Mouse (Mus musculus) gastrocnemius, adult 2 months (tissue): ENCODE data around the gene Rps18. TPM values are rescaled to one million over a fixed set of nuclear protein-coding genes. Genes with fewer than 3 reads are reported as not detected.

Experiments
- DNase-seq: peaks from one replicate; pipeline ENCODE4 v3.0.0; 2022
- H3K27ac ChIP-seq: fragments of 200-600 bp; 2 replicates; pipeline ENCODE4 v1.8.1; 2022; ENCODE audit warnings: mild to moderate bottlenecking
- H3K4me3 ChIP-seq: fragments of 200-600 bp; 2 replicates; pipeline ENCODE4 v1.8.1; 2022; ENCODE audit warnings: mild to moderate bottlenecking, moderate library complexity
- CTCF ChIP-seq: fragments of 200-600 bp; IDR thresholded peaks from 2 replicates; pipeline ENCODE4 v1.8.1; 2022; ENCODE audit warnings: antibody characterized with exemption, mild to moderate bottlenecking, moderate library complexity
- intact Hi-C: fragments of 180-260 bp; cut with DNase I; formaldehyde crosslinking; loops from one replicate; pipeline ENCODE4 v1.15.1; 2025
- total RNA-seq, 2 experiments: library from RNA; stranded (reverse); gene quantifications; 2 replicates each; pipeline ENCODE4 v1.2.3; 2021

The Rps18 gene
- total RNA-seq, 2 experiments from 2014 or later: 364 to 443 TPM

DNA sequence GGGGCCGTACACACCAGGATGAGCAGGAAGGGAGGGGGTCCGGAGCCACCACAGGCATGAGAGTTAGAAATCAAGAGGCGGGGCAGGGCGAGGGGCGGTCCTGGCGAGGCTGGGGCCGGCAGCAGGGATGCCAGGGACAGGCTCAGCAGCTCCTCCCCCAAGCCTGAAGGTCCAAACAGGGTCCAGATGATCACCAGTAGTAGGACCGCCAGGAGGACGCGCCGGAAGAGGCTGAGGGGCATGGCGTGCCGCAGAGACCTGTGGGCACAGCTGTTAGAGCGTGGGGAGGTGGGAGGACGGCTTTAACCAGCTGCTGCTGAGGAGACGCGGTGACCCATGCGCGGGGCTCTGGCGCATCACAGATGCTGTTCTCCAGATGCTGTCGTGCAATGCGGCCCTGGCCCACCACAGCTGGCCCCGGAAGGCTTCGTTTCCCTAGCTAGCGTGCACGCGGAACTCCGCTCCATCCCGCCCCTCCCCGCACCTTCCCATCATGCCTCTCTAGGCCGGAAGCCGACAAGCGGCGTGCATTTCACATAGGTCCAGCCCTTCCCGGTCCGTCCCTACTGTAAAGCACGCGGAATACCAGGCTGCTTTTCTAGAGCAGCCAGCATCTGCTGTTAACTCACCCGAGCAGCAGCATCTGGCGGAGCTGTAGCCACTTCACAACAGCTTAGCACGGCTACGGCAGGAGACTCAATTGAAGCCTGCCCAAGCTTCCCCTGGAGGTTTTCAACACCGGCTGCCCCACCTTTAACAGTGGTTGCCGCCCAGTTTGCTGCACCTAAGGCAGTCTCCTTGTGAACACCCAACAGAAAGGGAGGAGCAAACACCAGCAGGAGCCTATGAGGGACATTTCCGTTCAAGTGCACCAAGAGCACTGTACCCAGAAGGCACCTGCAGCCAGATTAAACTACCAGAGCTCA is 4.5 kb downstream of the Rps18 start, which contains the start of gene B3galt4:
TSS of gene B3galt4 (minus strand) at position 468 of the 926 bp plus-strand sequence.
- intact Hi-C loops: no loop called here
- peak within 1 kb of the TSS; percentile 73 for H3K4me3 ChIP-seq
- TF ChIP-seq CTCF: no peak
- peak within 1 kb of the TSS; percentile 85 for H3K27ac ChIP-seq
- peak; percentile 83 for DNase-seq

- TF ChIP-seq CTCF: no peak
- H3K27ac ChIP-seq: peak overlapping the region; percentile 85
- DNase-seq: peak; percentile 21
- H3K4me3 ChIP-seq: peak overlapping the region; percentile 73
- intact Hi-C loops: no loop called here
These were observed 5.6 kb downstream of the Rps18 start for GRCm38 (mm10) chr17:33950131-33950625.

- Histone ChIP-seq H3K27ac (no peak overlapping the region), H3K4me3 (no peak overlapping the region)
- no peak for TF ChIP-seq CTCF
- no peak for DNase-seq
- intact Hi-C loops: no loop called here
These were observed 6.8 kb downstream of the Rps18 start for GRCm38 (mm10) chr17:33948905-33949537.

DNA sequence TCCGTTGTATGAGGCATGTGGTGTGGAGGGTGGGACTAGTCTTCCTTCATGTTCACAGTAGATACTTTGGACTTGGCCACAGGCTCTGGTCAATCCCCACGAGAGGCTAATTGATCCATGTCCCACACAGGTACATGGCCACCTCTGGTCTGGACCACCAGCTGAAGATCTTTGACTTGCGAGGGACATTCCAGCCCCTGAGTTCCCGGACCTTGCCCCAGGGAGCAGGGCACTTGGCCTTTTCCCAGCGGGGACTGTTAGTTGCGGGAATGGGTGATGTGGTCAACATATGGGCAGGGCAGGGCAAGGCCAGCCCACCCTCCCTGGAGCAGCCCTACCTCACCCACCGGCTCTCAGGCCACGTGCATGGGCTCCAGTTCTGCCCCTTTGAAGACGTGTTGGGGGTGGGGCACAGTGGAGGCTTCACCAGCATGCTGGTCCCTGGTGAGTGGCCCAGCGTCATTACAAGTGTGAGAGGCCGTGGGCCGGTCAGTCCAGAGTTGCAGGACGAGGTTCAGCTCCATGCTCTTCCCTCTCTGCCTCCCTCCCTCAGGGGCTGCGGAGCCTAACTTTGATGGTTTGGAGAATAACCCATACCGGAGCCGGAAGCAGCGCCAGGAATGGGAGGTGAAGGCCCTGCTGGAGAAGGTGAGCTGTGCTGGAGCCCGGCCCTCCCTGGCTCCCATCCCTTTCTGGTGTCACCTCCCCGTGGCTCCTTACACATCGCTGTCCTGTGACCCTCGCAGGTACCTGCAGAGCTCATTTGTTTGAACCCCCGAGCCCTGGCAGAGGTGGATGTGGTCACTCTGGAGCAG is 7.5 kb downstream of the Rps18 start:
- H3K4me3 ChIP-seq: no peak overlapping the region
- peak; percentile 21 for DNase-seq

GRCm38 (mm10) chr17:33947430-33948089 is 8.2 kb downstream of the Rps18 start:
- no peak for TF ChIP-seq CTCF
- H3K4me3 ChIP-seq: no peak overlapping the region
- no peak for DNase-seq
- H3K27ac ChIP-seq: no peak overlapping the region
- intact Hi-C loops: no loop called here

More for the DNA sequence above, 7.5 kb downstream of the Rps18 start:
- intact Hi-C loops: no loop called here
- no peak for TF ChIP-seq CTCF
- no peak overlapping the region for H3K27ac ChIP-seq

DNA sequence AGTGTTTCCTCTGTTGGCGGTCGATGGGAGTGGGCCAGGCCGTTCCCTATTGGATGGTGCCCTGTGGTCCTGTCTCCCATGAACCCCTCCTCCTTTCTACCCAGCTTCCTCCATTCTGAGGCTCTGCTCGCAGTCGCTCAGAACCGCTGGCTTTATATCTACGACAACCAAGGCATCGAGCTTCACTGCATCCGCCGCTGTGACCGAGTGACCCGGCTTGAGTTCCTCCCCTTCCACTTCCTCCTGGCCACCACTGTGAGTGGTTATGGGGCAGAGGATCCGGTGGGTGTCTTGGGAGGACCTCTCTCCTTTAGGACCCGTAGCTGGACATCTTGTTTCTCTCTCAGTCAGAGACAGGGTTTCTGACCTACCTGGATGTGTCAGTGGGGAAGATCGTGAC is 12.3 kb downstream of the Rps18 start:
- no peak for TF ChIP-seq CTCF
- no peak overlapping the region for H3K27ac ChIP-seq
- no peak for DNase-seq
- intact Hi-C loops: no loop called here
- H3K4me3 ChIP-seq: no peak overlapping the region

DNA sequence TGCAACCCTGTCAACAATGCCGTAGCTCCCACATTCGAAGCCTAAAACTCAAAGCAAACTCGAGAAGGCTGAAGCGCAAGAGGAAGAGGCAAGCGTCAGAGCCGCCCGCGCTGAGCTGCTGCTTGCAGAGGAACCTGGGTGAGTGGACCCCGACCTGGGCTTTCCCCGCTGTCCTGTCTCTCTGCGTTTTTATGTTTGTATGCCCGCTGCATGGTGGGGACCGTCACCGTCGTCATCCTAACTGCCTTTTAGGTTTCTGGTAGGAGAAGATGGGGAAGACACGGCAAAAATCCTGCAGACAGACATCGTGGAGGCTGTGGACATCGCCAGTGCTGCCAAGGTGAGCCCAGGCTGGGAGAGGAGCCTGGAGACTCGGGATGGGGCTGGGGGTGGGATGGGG is 14.4 kb downstream of the Rps18 start:
- Histone ChIP-seq H3K4me3 (peak overlapping the region; percentile 97), H3K27ac (peak overlapping the region; percentile 96)
- no peak for TF ChIP-seq CTCF
- DNase-seq: no peak
- intact Hi-C loops: loop anchor here (2.0 kb wide), 1 partner anchor 13 kb away; the partner anchor contains the start of gene Vps52

DNA sequence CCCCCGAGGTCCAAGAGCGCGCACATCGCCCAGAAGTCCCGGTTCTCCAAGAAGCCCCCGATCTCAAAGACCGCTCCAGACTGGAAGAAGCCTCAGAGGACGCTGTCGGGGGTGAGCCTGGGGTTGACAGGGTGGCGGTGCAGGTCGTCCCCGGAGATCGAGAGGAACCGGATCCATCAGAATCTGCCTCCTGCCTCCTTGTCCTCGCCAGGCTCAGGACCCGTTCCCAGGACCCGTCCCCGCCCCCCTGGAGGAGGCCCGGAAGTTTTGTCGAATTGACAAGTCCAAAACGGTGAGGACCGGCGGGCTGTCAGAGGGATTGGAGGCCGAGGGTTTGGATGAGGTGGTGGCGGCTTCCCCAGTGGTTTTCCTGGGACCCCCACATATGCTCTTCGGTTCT is 14.8 kb downstream of the Rps18 start:
- peak; percentile 45 for DNase-seq
- H3K4me3 ChIP-seq: peak overlapping the region; percentile 97
- intact Hi-C loops: loop anchor here (2.0 kb wide), 1 partner anchor 14 kb away; the partner anchor contains the start of gene Vps52
- H3K27ac ChIP-seq: peak overlapping the region; percentile 96
- TF ChIP-seq CTCF: no peak

- intact Hi-C loops: loop anchor here (2.0 kb wide), 1 partner anchor 14 kb away; the partner anchor contains the start of gene Vps52
- peak within 1 kb of the TSS; percentile 97 for H3K4me3 ChIP-seq
- DNase-seq: peak; percentile 92
- H3K27ac ChIP-seq: peak within 1 kb of the TSS; percentile 96
- no peak for TF ChIP-seq CTCF
These were observed 15.5 kb downstream of the Rps18 start, which contains the start of the genes Pfdn6 and Wdr46 for GRCm38 (mm10) chr17:33940206-33940805. Pfdn6 (minus strand) TSS chr17:33940343. Wdr46 (plus strand) TSS chr17:33940660.

DNA sequence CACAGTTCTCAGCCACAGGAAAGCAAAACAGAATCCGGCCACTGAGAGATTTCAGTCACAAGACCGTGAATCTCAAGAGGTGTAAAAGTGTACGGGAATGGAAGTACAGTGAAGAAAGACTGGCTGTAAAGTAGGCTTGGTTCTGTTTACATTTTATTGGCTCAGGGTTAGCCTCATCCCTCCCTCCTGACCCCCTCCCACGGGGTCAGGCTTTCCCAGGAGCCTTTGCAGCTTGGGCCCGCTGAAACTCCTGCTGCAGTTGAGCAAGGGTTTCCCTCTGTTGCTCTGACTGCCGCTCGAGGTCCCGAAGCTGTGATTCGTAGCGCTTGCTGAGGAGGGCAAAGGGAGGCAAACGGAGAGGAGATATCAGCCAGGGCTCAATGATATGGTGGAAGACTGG is 17.0 kb downstream of the Rps18 start:
- Histone ChIP-seq H3K27ac (no peak overlapping the region), H3K4me3 (no peak overlapping the region)
- TF ChIP-seq CTCF: no peak
- no peak for DNase-seq
- intact Hi-C loops: no loop called here

- no peak overlapping the region for H3K4me3 ChIP-seq
- TF ChIP-seq CTCF: no peak
- H3K27ac ChIP-seq: no peak overlapping the region
- intact Hi-C loops: no loop called here
- DNase-seq: no peak
These were observed 18.8 kb downstream of the Rps18 start for GRCm38 (mm10) chr17:33936993-33937392.
